Comparison of ENCODE assay signal across 8 mouse cellular contexts in the genomic region with DNA sequence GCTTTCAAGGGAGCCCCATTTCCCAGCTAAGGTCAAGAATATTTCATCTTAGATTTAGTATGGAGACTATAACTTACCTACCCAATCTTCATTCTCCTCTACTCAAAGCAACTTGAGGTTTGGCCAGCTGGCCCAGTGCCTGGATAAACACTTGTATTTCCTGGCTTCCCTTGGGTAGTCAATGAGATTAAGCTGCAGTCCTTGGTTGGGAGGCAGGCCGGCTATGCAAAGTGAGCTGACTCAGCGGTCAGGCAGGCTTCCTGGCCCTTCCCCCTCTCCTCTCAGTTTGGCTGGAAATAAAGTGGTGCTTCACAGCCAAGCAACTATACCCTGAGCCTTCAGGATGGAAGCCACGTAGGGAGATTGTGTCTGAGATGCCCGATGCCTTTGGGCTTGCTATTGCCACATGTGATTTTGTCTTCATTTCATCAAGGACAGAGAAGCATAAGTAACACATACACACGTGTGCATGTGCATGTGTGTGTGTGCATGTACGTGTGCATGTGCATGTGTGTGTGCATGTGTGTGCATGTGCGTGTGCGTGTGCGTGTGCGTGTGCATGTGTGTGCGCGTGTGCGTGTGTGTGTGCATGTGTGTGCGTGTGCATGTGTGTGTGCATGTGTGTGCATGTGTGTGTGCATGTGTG.
DNase-seq lines count a peak whose midpoint lies in the region; ATAC-seq and TF ChIP-seq lines count a peak whose summit lies in the region.

No protein-coding gene starts in this region.

- ATAC-seq in stomach, embryonic 14.5 days (ENCODE audit: insufficient number of reproducible peaks, insufficient read depth, low FRiP score, low read depth) = peak; percentile 88

- no peaks in the 10 kb centered on the region for H3K9me3 ChIP-seq in CH12.LX (replicated peaks; ENCODE audit: low read length)
- H3K9me3 ChIP-seq in hindbrain, embryonic 10.5 days = no peaks in the 10 kb centered on the region
- H3K9me3 ChIP-seq in stomach, embryonic 14.5 days (ENCODE audit: control insufficient read depth, low read depth, low read length) = no peaks in the 10 kb centered on the region

- TF ChIP-seq EP300 in CH12.LX (IDR thresholded peaks at IDR 0.05; ENCODE audit: low read length) = peak; percentile 66

- no peaks in the 10 kb centered on the region for H3K27me3 ChIP-seq in CH12.LX (replicated peaks)
- no peaks in the 10 kb centered on the region for H3K27me3 ChIP-seq in hindbrain, embryonic 10.5 days (ENCODE audit: insufficient read depth, poor library complexity, severe bottlenecking)
- no peaks in the 10 kb centered on the region for H3K27me3 ChIP-seq in stomach, embryonic 14.5 days (ENCODE audit: control insufficient read depth, insufficient read depth, low read length)

- WGBS in hindbrain, embryonic 10.5 days = 72% methylated on average over 14 of the region's 14 CpGs
- WGBS in stomach, embryonic 14.5 days = 70% methylated on average over 14 of the region's 14 CpGs

- H3K4me1 ChIP-seq in CH12.LX (ENCODE audit: control insufficient read depth in 1 of 2, insufficient read depth in 2 of 2) = peaks cover 19 to 64% of the 10 kb centered on the region in 2 experiments
- H3K4me1 ChIP-seq in hindbrain, embryonic 10.5 days (replicated peaks) = peaks cover 14% of the 10 kb centered on the region
- H3K4me1 ChIP-seq in stomach, embryonic 14.5 days (ENCODE audit: control insufficient read depth, insufficient read depth, low read length) = peaks cover 9% of the 10 kb centered on the region; the same call in 1 of the 2 replicates

- peak; percentile 86 for DNase-seq in CH12.LX (ENCODE audit: extremely low read depth)
- peak; percentile 91 to 93 for DNase-seq in adrenal gland, postnatal 36 days
- peak; percentile 36 to 51 for DNase-seq in frontal cortex, postnatal 10 days (ENCODE audit: low spot score in 2 of 2)
- peak; percentile 47 for DNase-seq in hindbrain, embryonic 10.5 days (ENCODE audit: low spot score)
- DNase-seq in layer of hippocampus, adult 9-11 months = peak; percentile 23
- peak; percentile 95 for DNase-seq in lung, postnatal 36 days
- no peak for DNase-seq in thymus, postnatal 4 days

- H3K9ac ChIP-seq in CH12.LX (ENCODE audit: insufficient read depth, low read depth) = peak overlapping the region; percentile 16; the same call in 1 of the 2 replicates
- H3K9ac ChIP-seq in stomach, embryonic 14.5 days (replicated peaks; ENCODE audit: low read depth, low read length) = no peak overlapping the region

- in situ Hi-C loops in CH12.LX (cut with MboI; ENCODE audit: low pct_ligation_motif_present, low pct_unique_long_range_greater_than_20kb, low sequenced_read_pairs) = no loop called here

- no peak; the same call in 1 of the 2 replicates for TF ChIP-seq RAD21 in CH12.LX (IDR thresholded peaks at IDR 0.05; ENCODE audit: low read depth, low read length)

- peak; percentile 28; the same call in 1 of the 2 replicates for TF ChIP-seq POLR2A in CH12.LX (IDR thresholded peaks at IDR 0.05; ENCODE audit: low read depth, low read length)

- dilution Hi-C loops in CH12.LX (cut with MboI; ENCODE audit: extremely low pct_ligation_motif_present, extremely low pct_unique_long_range_greater_than_20kb, low sequenced_read_pairs) = no loop called here

- H3K79me2 ChIP-seq in CH12.LX (replicated peaks; ENCODE audit: control insufficient read depth, extremely low read depth, insufficient read depth, poor library complexity, severe bottlenecking) = no peaks in the 10 kb centered on the region

- peak overlapping the region; percentile 79 for H3K4me2 ChIP-seq in CH12.LX (ENCODE audit: insufficient read depth, low read depth, poor library complexity, severe bottlenecking)
- H3K4me2 ChIP-seq in stomach, embryonic 14.5 days (replicated peaks; ENCODE audit: low read depth, low read length) = peak overlapping the region; percentile 15

- H3K36me3 ChIP-seq in CH12.LX (replicated peaks in 1 of 2; ENCODE audit: control insufficient read depth in 1 of 2, insufficient read depth in 1 of 2, low read length in 1 of 2) = no peaks in the 10 kb centered on the region
- no peaks in the 10 kb centered on the region for H3K36me3 ChIP-seq in hindbrain, embryonic 10.5 days
- H3K36me3 ChIP-seq in stomach, embryonic 14.5 days (ENCODE audit: control insufficient read depth, insufficient read depth, low read length) = no peaks in the 10 kb centered on the region

- peak overlapping the region; percentile 97 for H3K27ac ChIP-seq in CH12.LX (ENCODE audit: insufficient read depth, low read depth)
- H3K27ac ChIP-seq in hindbrain, embryonic 10.5 days = 0 out of 2 replicates have a peak overlapping the region, but pooled peaks have one; percentile 8
- H3K27ac ChIP-seq in stomach, embryonic 14.5 days (ENCODE audit: low read length) = peak overlapping the region; percentile 40; the same call in 1 of the 2 replicates

- no peak for TF ChIP-seq CTCF in CH12.LX (conservative IDR thresholded peaks at IDR 0.05 in 1 of 2, IDR thresholded peaks at IDR 0.05 in 1 of 2; ENCODE audit: low read depth in 2 of 2, low read length in 2 of 2)

- peak overlapping the region; percentile 50 to 74 (median 62) for H3K4me3 ChIP-seq in CH12.LX (replicated peaks in 1 of 3; ENCODE audit: low read depth in 2 of 3, low read length in 2 of 3, poor library complexity in 1 of 3)
- no peak overlapping the region for H3K4me3 ChIP-seq in hindbrain, embryonic 10.5 days
- no peak overlapping the region for H3K4me3 ChIP-seq in stomach, embryonic 14.5 days (ENCODE audit: low read depth, low read length)

TF ChIP-seq in CH12.LX, 34 proteins besides CTCF, POLR2A, EP300 and RAD21:
- TF ChIP-seq ETS1 (conservative IDR thresholded peaks at IDR 0.05; ENCODE audit: low read depth, low read length) = peak; percentile 84
- no peak for TF ChIP-seq KAT2A (IDR thresholded peaks at IDR 0.05; ENCODE audit: insufficient replicate concordance, low read length)
- TF ChIP-seq RCOR1 (conservative IDR thresholded peaks at IDR 0.05; ENCODE audit: low read depth, low read length) = peak; percentile 2; the same call in 1 of the 2 replicates
- TF ChIP-seq TBP (conservative IDR thresholded peaks at IDR 0.05; ENCODE audit: low read depth, low read length) = no peak
- peak; percentile 65 for TF ChIP-seq MAX (IDR thresholded peaks at IDR 0.05; ENCODE audit: low read length)
- TF ChIP-seq HCFC1 (IDR thresholded peaks at IDR 0.05; ENCODE audit: low read depth, low read length) = no peak
- TF ChIP-seq NRF1 (IDR thresholded peaks at IDR 0.05; ENCODE audit: low read depth, low read length) = no peak
- TF ChIP-seq PAX5 (IDR thresholded peaks at IDR 0.05; ENCODE audit: low read length) = no peak
- no peak for TF ChIP-seq USF2 (conservative IDR thresholded peaks at IDR 0.05; ENCODE audit: low read depth, low read length)
- TF ChIP-seq ZMIZ1 (IDR thresholded peaks at IDR 0.05; ENCODE audit: low read depth, low read length) = no peak
- no peak for TF ChIP-seq SIN3A (IDR thresholded peaks at IDR 0.05; ENCODE audit: low read length)
- TF ChIP-seq CHD2 (IDR thresholded peaks at IDR 0.05; ENCODE audit: low read length) = peak; percentile 77
- peak; percentile 92 for TF ChIP-seq MAFK (IDR thresholded peaks at IDR 0.05; ENCODE audit: insufficient replicate concordance, low read length)
- no peak for TF ChIP-seq GABPA (IDR thresholded peaks at IDR 0.05; ENCODE audit: insufficient replicate concordance, low read depth, low read length)
- peak; percentile 28; the same call in 1 of the 2 replicates for TF ChIP-seq ELF1 (IDR thresholded peaks at IDR 0.05; ENCODE audit: low read depth, low read length)
- TF ChIP-seq SMC3 (IDR thresholded peaks at IDR 0.05; ENCODE audit: low read depth, low read length) = no peak
- TF ChIP-seq MEF2A (IDR thresholded peaks at IDR 0.05; ENCODE audit: borderline replicate concordance, low read depth, low read length) = 0 out of 2 replicates have a peak, but pooled peaks have one; percentile 45
- no peak for TF ChIP-seq ZKSCAN1 (IDR thresholded peaks at IDR 0.05; ENCODE audit: borderline replicate concordance, low read depth, low read length)
- TF ChIP-seq IRF4 (IDR thresholded peaks at IDR 0.05; ENCODE audit: low read depth, low read length) = peak; percentile 66; the same call in 1 of the 2 replicates
- peak; percentile 32; the same call in 1 of the 2 replicates for TF ChIP-seq MXI1 (IDR thresholded peaks at IDR 0.05; ENCODE audit: low read depth, low read length)
- no peak for TF ChIP-seq NELFE (IDR thresholded peaks at IDR 0.05; ENCODE audit: low read depth, low read length)
- TF ChIP-seq UBTF (IDR thresholded peaks at IDR 0.05; ENCODE audit: low read depth, low read length) = 0 out of 2 replicates have a peak, but pooled peaks have one; percentile 39
- TF ChIP-seq MYC (IDR thresholded peaks at IDR 0.05; ENCODE audit: low read depth, low read length) = peak; percentile 47; the same call in 1 of the 2 replicates
- peak; percentile 63 for TF ChIP-seq TCF12 (IDR thresholded peaks at IDR 0.05; ENCODE audit: low read depth, low read length)
- TF ChIP-seq MAZ (IDR thresholded peaks at IDR 0.05; ENCODE audit: low read depth, low read length) = no peak
- no peak for TF ChIP-seq CHD1 (IDR thresholded peaks at IDR 0.05; ENCODE audit: low read depth, low read length)
- TF ChIP-seq JUND (conservative IDR thresholded peaks at IDR 0.05; ENCODE audit: low read depth, low read length) = no peak
- TF ChIP-seq USF1 (IDR thresholded peaks at IDR 0.05; ENCODE audit: low read depth, low read length) = no peak
- no peak for TF ChIP-seq ZNF384 (IDR thresholded peaks at IDR 0.05; ENCODE audit: low read depth, low read length)
- no peak for TF ChIP-seq E2F4 (IDR thresholded peaks at IDR 0.05; ENCODE audit: insufficient replicate concordance, low read depth, low read length)
- TF ChIP-seq JUN (IDR thresholded peaks at IDR 0.05; ENCODE audit: insufficient read depth, low read depth, low read length) = peak; percentile 8; the same call in 1 of the 2 replicates
- peak; percentile 75 for TF ChIP-seq BHLHE40 (IDR thresholded peaks at IDR 0.05; ENCODE audit: low read depth, low read length)
- TF ChIP-seq POLR2AphosphoS2 (IDR thresholded peaks at IDR 0.05; ENCODE audit: low read depth, low read length) = no peak
- TF ChIP-seq ZC3H11A (IDR thresholded peaks at IDR 0.05; ENCODE audit: low read depth, low read length) = no peak

Comparison
In these comparisons a context has a peak if more than half of its experiments do, and no peak if none do; other contexts are left out.
1. H3K27ac ChIP-seq: peak in every context shown above with its lines; median percentile 97 in CH12.LX; 40 in stomach, embryonic 14.5 days; 8 in hindbrain, embryonic 10.5 days.
2. H3K4me3 ChIP-seq: peak in CH12.LX (3 of 3); none in hindbrain, embryonic 10.5 days (single experiment) and stomach, embryonic 14.5 days (single experiment).